Mouse (Mus musculus): ENCODE measurements around the gene Thsd7a. TPM values are rescaled to one million over a fixed set of nuclear protein-coding genes. Genes with fewer than 3 reads are reported as not detected.

Thsd7a gene
- polyA plus RNA-seq, 2 experiments, result 0.08 to 0.41 TPM

GRCm38 (mm10) chr6:12602927-12603326 is 146.3 kb downstream of the Thsd7a start:
- WGBS (ENCODE audit: insufficient replicate concordance), result 70% methylated on average over 2 of the region's 2 CpGs
- Histone ChIP-seq H3K9me3 (ENCODE audit: control insufficient read depth, low read length) (no peaks in the 10 kb centered on the region), H3K4me1 (replicated peaks; ENCODE audit: control insufficient read depth in 2 of 2, insufficient read depth in 2 of 2, low read length in 1 of 2) (no peaks in the 10 kb centered on the region), H3K4me2 (ENCODE audit: low read depth) (no peak overlapping the region), H3K36me3 (replicated peaks; ENCODE audit: control insufficient read depth, insufficient read depth, low read depth) (no peaks in the 10 kb centered on the region), H3K27ac (no peak overlapping the region), H3K4me3 (ENCODE audit: insufficient read depth in 1 of 2, low read depth in 2 of 2, low read length in 2 of 2) (no peak overlapping the region), H3K9ac (replicated peaks) (no peak overlapping the region), H3K27me3 (ENCODE audit: control insufficient read depth, insufficient read depth, low read length) (no peaks in the 10 kb centered on the region)
- no peak for TF ChIP-seq EP300 (IDR thresholded peaks at IDR 0.05; ENCODE audit: low read depth)
- TF ChIP-seq CTCF (IDR thresholded peaks at IDR 0.05; ENCODE audit: low read depth), result no peak
- DNase-seq (ENCODE audit: low read depth in 3 of 3, low spot score in 3 of 3), result no peak
- ATAC-seq (ENCODE audit: insufficient read depth), result no peak

- Histone ChIP-seq H3K27me3 (ENCODE audit: control insufficient read depth, insufficient read depth, low read length) (no peaks in the 10 kb centered on the region), H3K9me3 (ENCODE audit: control insufficient read depth, low read length) (no peaks in the 10 kb centered on the region), H3K4me1 (replicated peaks; ENCODE audit: control insufficient read depth in 2 of 2, insufficient read depth in 2 of 2, low read length in 1 of 2) (no peaks in the 10 kb centered on the region), H3K36me3 (replicated peaks; ENCODE audit: control insufficient read depth, insufficient read depth, low read depth) (no peaks in the 10 kb centered on the region), H3K4me2 (ENCODE audit: low read depth) (no peak overlapping the region), H3K4me3 (ENCODE audit: insufficient read depth in 1 of 2, low read depth in 2 of 2, low read length in 2 of 2) (no peak overlapping the region), H3K27ac (no peak overlapping the region), H3K9ac (replicated peaks) (no peak overlapping the region)
- no peak for ATAC-seq (ENCODE audit: insufficient read depth)
- no peak for DNase-seq (ENCODE audit: low read depth in 3 of 3, low spot score in 3 of 3)
- WGBS (ENCODE audit: insufficient replicate concordance), result 61% methylated on average over 4 of the region's 4 CpGs
- no peak for TF ChIP-seq EP300 (IDR thresholded peaks at IDR 0.05; ENCODE audit: low read depth)
- no peak for TF ChIP-seq CTCF (IDR thresholded peaks at IDR 0.05; ENCODE audit: low read depth)
Observed at GRCm38 (mm10) chr6:12602161-12602560, 147.0 kb downstream of the Thsd7a start.

GRCm38 (mm10) chr6:12584456-12584855 is 164.8 kb downstream of the Thsd7a start:
- no peaks in the 10 kb centered on the region for H3K27me3 ChIP-seq (ENCODE audit: control insufficient read depth, insufficient read depth, low read length)
- no peak overlapping the region for H3K4me2 ChIP-seq (ENCODE audit: low read depth)
- H3K9me3 ChIP-seq (ENCODE audit: control insufficient read depth, low read length), result no peaks in the 10 kb centered on the region
- H3K9ac ChIP-seq (replicated peaks), result no peak overlapping the region
- no peaks in the 10 kb centered on the region for H3K4me1 ChIP-seq (replicated peaks; ENCODE audit: control insufficient read depth in 2 of 2, insufficient read depth in 2 of 2, low read length in 1 of 2)
- 45% methylated on average over 4 of the region's 4 CpGs for WGBS (ENCODE audit: insufficient replicate concordance)
- H3K27ac ChIP-seq, result no peak overlapping the region
- H3K4me3 ChIP-seq (ENCODE audit: insufficient read depth in 1 of 2, low read depth in 2 of 2, low read length in 2 of 2), result no peak overlapping the region
- DNase-seq (ENCODE audit: low read depth in 3 of 3, low spot score in 3 of 3) (no peak), ATAC-seq (ENCODE audit: insufficient read depth) (no peak)
- H3K36me3 ChIP-seq (replicated peaks; ENCODE audit: control insufficient read depth, insufficient read depth, low read depth), result no peaks in the 10 kb centered on the region
- TF ChIP-seq EP300 (IDR thresholded peaks at IDR 0.05; ENCODE audit: low read depth) (no peak), CTCF (IDR thresholded peaks at IDR 0.05; ENCODE audit: low read depth) (no peak)

GRCm38 (mm10) chr6:12581143-12581542 is 168.1 kb downstream of the Thsd7a start:
- ATAC-seq (ENCODE audit: insufficient read depth) (no peak), DNase-seq (ENCODE audit: low read depth in 3 of 3, low spot score in 3 of 3) (no peak)
- no peaks in the 10 kb centered on the region for H3K4me1 ChIP-seq (replicated peaks; ENCODE audit: control insufficient read depth in 2 of 2, insufficient read depth in 2 of 2, low read length in 1 of 2)
- H3K27ac ChIP-seq, result no peak overlapping the region
- H3K4me3 ChIP-seq (ENCODE audit: insufficient read depth in 1 of 2, low read depth in 2 of 2, low read length in 2 of 2), result no peak overlapping the region
- H3K9ac ChIP-seq (replicated peaks), result no peak overlapping the region
- H3K27me3 ChIP-seq (ENCODE audit: control insufficient read depth, insufficient read depth, low read length), result no peaks in the 10 kb centered on the region
- no peak overlapping the region for H3K4me2 ChIP-seq (ENCODE audit: low read depth)
- TF ChIP-seq EP300 (IDR thresholded peaks at IDR 0.05; ENCODE audit: low read depth), result no peak
- no peak for TF ChIP-seq CTCF (IDR thresholded peaks at IDR 0.05; ENCODE audit: low read depth)
- 64% methylated on average over 3 of the region's 3 CpGs for WGBS (ENCODE audit: insufficient replicate concordance)
- H3K9me3 ChIP-seq (ENCODE audit: control insufficient read depth, low read length), result no peaks in the 10 kb centered on the region
- H3K36me3 ChIP-seq (replicated peaks; ENCODE audit: control insufficient read depth, insufficient read depth, low read depth), result no peaks in the 10 kb centered on the region

- no peak overlapping the region for H3K4me3 ChIP-seq (ENCODE audit: insufficient read depth in 1 of 2, low read depth in 2 of 2, low read length in 2 of 2)
- no peak for ATAC-seq (ENCODE audit: insufficient read depth)
- no peak for DNase-seq (ENCODE audit: low read depth in 3 of 3, low spot score in 3 of 3)
- WGBS (ENCODE audit: insufficient replicate concordance), result 38% methylated on average over 6 of the region's 6 CpGs
- no peak overlapping the region for H3K27ac ChIP-seq
- H3K9me3 ChIP-seq (ENCODE audit: control insufficient read depth, low read length), result no peaks in the 10 kb centered on the region
- TF ChIP-seq EP300 (IDR thresholded peaks at IDR 0.05; ENCODE audit: low read depth) (no peak), CTCF (IDR thresholded peaks at IDR 0.05; ENCODE audit: low read depth) (no peak)
- H3K36me3 ChIP-seq (replicated peaks; ENCODE audit: control insufficient read depth, insufficient read depth, low read depth), result no peaks in the 10 kb centered on the region
- no peaks in the 10 kb centered on the region; a peak in 1 of 4 replicates for H3K4me1 ChIP-seq (replicated peaks; ENCODE audit: control insufficient read depth in 2 of 2, insufficient read depth in 2 of 2, low read length in 1 of 2)
- no peak overlapping the region for H3K9ac ChIP-seq (replicated peaks)
- no peak overlapping the region for H3K4me2 ChIP-seq (ENCODE audit: low read depth)
- no peaks in the 10 kb centered on the region for H3K27me3 ChIP-seq (ENCODE audit: control insufficient read depth, insufficient read depth, low read length)
Observed at GRCm38 (mm10) chr6:12575619-12576216, 173.5 kb downstream of the Thsd7a start.
